Mouse (Mus musculus) CD8-positive naive resting alpha-beta T cell, adult 2 months (primary cell): Measurements from ENCODE around the gene Apol9a.

ENCODE experiments used
- DNase-seq, 2 experiments: peaks; one replicate each; pipeline ENCODE4 v3.0.0; 2022; ENCODE audit warnings: low read depth in 2 of 2, low spot score in 2 of 2

Apol9a gene

GRCm38 (mm10) chr15:77377419-77377818 lies 33.5 kb downstream of the Apol9a start:
- no peak for DNase-seq

GRCm38 (mm10) chr15:77376920-77377319 lies 34.0 kb downstream of the Apol9a start:
- no peak for DNase-seq

DNA sequence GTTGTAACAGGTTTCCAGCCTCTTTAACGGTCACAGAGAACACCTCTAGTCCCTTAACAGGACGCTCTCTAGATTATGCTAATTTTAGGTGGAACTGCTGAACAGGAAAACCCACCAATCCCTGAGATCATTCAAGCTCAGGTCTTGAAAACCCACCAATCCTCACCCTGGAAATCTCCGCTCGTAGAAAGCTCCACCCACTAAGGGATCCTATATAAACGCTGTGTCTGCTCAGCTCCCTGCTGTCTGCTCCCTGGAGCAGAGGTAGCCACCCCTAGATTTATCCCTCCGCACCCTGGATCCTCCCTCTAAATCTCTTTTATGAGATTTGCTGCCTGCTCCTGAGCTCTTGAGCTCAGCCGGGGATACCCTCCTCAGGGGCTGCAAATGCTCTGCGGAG lies 40.3 kb downstream of the Apol9a start:
- DNase-seq: no peak

GRCm38 (mm10) chr15:77369981-77370380 lies 41.0 kb downstream of the Apol9a start:
- no peak for DNase-seq

DNA sequence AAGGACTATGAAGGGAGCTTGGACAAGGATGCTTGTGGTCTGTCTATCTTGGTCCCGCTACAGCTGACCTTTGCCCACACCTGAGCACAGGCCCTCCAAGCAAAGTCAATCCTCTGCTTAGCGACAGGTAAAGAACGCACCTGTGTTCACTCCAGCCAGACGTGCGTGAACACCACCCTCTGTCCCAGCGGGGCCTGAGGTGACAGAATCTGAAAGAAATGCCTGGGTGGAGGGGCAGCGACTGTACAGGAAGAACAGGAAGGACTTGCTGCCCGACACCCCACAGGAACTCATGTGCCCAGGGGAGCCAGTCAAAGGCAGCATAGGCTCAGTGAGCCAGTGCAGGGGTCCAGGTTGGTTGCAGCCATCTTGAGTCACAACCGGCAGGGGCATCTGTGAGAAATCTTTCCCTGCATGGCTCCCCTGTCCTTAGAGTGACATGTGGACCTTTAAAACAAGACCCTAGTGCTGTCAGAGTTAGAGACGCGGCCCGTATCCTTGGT lies 42.1 kb downstream of the Apol9a start:
- no peak for DNase-seq

GRCm38 (mm10) chr15:77368148-77368547 lies 42.8 kb downstream of the Apol9a start:
- DNase-seq: peak; percentile 85 to 90

DNA sequence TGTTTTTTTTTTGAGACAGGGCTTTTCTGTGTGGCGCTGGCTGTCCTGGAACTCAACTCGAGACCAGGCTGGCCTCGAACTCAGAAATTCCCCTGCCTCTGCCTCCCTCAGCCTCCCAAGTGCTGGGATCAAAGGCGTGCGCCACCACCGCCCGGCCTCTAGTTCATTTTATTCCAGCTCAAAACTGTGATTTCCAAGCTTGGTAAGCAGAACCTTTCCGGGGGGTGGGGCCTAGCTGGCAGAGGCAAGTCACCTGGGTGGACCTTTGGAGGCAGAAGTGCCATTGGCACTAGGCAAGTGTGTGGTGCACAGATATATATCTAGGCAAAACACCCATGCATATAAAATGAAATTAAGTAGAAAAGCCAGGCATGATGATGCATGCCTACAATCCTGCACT lies 43.4 kb downstream of the Apol9a start:
- DNase-seq: no peak

- DNase-seq: peak; percentile 24 to 47
Measured at GRCm38 (mm10) chr15:77366706-77367484, 44.0 kb downstream of the Apol9a start.

GRCm38 (mm10) chr15:77365700-77366570 lies 45.0 kb downstream of the Apol9a start:
- DNase-seq: no peak

DNA sequence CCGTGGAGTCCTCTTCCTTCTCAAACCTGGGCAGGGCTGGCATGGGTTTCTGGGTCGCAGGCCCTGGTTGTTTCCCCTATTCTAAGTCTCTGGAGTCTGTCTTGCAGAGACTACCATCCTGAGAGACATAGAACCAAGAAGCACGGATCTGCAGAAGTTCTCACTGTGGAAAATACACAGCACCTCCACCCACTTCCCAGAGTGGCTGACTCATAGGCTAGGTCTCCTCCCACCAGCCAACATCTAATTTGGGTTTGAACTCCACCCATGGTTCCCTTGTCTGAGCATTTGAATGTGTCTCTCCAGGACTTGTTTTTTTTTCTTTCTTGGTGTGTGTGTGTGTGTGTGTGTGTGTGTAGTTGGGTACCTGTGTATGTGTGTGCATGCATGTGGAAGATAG lies 46.9 kb downstream of the Apol9a start:
- DNase-seq: no peak

- no peak for DNase-seq
Measured at GRCm38 (mm10) chr15:77363578-77363977, 47.4 kb downstream of the Apol9a start.

DNA sequence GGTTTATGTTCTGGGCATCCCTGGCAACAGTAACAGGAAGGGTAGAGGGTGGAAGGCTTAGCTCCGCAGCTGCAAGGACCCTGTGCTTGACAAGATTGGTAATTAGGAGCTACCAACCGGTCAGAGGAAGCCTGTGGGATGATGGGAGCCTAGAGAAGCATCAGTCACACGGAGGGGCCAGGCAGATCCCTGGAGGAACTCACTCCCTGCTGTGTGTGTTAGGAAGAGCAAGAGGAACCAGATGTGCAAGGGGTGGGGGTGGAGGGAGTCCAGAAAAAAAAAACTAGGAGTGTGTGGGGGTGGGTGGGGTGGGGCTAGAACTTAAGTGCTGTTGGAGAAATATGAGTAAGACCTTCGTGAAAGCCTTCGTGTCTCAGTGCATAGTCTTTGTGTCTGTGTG lies 48.0 kb downstream of the Apol9a start:
- no peak for DNase-seq

DNA sequence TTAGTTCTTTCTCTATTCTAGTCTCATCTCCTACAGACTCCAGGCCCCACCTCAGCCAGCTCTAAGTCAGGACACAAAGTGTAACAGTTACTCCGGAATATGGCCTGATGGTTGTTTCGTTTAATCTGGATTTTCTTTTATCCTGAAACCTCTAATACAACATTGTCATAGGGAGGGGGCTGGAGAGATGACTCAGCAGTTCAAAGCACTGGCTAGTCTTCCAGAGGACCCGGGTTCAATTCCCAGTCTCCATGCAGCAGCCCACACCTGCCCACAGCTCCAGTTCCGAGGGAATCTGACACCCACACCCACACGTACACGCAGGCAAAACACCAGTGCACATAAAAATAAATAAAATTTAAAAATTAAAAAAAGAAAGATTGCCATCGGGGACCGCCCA lies 51.0 kb downstream of the Apol9a start:
- no peak for DNase-seq

DNA sequence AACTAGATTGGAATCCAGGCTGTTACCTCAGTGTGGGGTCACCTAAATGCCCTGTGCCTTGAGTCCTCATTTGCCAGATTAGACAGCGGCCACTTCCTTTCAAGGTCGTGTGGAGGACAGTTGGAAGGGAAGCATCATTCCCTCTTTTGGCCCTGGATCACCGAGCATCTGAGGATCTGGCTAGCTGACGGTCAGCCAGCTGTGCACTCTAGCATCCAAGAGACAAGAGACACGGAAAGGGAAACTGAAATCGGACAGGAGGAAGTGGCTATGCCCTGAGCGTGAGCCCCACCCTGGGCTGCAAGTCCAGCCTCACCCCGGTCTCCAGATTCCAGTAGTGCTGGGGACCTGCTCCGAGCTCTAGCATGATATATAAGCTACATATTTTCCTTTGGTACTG lies 51.4 kb downstream of the Apol9a start:
- no peak for DNase-seq

DNA sequence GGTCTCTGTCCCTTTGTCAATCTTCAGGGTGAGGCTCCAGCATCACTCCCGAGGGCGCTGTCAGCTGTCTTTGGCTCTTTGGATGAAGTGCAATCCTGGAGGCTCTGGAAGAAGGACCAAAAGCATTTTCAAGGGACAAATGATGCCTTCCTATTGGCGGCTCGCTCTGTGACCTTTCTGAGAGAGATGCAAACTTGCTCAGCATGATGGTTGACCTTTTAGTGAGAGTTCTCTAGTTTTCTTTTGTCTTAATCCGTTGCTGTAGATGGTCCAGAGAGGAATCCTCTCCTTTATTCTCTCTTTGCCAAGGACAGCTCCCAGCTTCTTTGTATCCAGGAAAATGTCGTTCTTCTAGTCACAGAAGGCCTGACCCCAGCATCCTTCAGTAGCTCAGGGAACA lies 51.9 kb downstream of the Apol9a start:
- no peak for DNase-seq

GRCm38 (mm10) chr15:77358320-77359040 lies 52.5 kb downstream of the Apol9a start:
- DNase-seq: peak; percentile 44 to 51

GRCm38 (mm10) chr15:77356248-77356810 lies 54.6 kb downstream of the Apol9a start:
- no peak for DNase-seq

- DNase-seq: no peak
Measured at GRCm38 (mm10) chr15:77354848-77355551, 55.9 kb downstream of the Apol9a start.

DNA sequence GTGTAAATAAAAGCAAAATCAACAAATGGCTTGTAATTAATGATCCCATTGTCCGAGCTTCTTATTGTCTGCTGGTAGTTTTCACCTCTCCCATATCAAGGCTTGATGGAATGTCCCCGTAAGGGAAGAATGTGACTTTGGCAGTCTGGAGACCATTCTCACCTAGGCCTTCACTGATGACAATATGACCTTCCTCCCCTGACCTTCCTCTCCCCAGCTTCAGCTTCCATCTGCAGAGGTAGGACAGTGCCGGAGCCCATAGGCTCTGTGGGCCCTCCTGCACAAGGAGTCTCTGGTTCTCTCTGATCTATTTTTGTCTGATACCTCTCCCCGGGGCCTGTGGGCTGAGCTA lies 56.5 kb downstream of the Apol9a start:
- no peak for DNase-seq
